Mouse (Mus musculus) midbrain, embryonic 11.5 days (tissue): ENCODE measurements at regions not wholly inside any gene's neighbourhood (a gene's known extent, or its start where the extent isn't known, plus 50 kb on each side); places are given as distances from the start of the nearest gene placed in this dataset.

ENCODE experiments used
- ATAC-seq: fragments of 200-750 bp; cut with Nextera tagmentation; 2 replicates; pipeline ENCODE4 v1.8.0; 2017; ENCODE audit warnings: moderate TSS enrichment, moderate library complexity; ENCODE audit not compliant: low FRiP score
- DNase-seq: peaks from one replicate; pipeline ENCODE4 v3.0.0; 2015; ENCODE audit warnings: low spot score; ENCODE audit errors: missing footprints
- H3K27ac ChIP-seq: fragments of 300-500 bp; sonication (generic); 2 replicates; pipeline ENCODE4 v1.5.1; 2014; ENCODE audit warnings: low read depth, low read length
- H3K27me3 ChIP-seq: fragments of 300-500 bp; sonication (generic); 2 replicates; pipeline ENCODE4 v1.6.1; 2014; ENCODE audit warnings: mild to moderate bottlenecking, low read length, moderate library complexity, mixed read lengths; ENCODE audit not compliant: control insufficient read depth, insufficient read depth
- H3K36me3 ChIP-seq: fragments of 300-500 bp; sonication (generic); 2 replicates; pipeline ENCODE4 v1.6.1; 2014; ENCODE audit warnings: mild to moderate bottlenecking, low read length, moderate library complexity, mixed read lengths; ENCODE audit not compliant: control insufficient read depth, insufficient read depth
- H3K4me1 ChIP-seq: fragments of 300-500 bp; sonication (generic); 2 replicates; pipeline ENCODE4 v1.6.1; 2014; ENCODE audit warnings: low read length; ENCODE audit not compliant: control insufficient read depth, insufficient read depth
- H3K4me2 ChIP-seq: fragments of 300-500 bp; sonication (generic); 2 replicates; pipeline ENCODE4 v1.6.1; 2014; ENCODE audit warnings: mild to moderate bottlenecking, moderate library complexity
- H3K4me3 ChIP-seq: fragments of 300-500 bp; sonication (generic); 2 replicates; pipeline ENCODE4 v1.5.1; 2014; ENCODE audit warnings: low read depth, low read length
- H3K9ac ChIP-seq: fragments of 300-500 bp; sonication (generic); 2 replicates; pipeline ENCODE4 v1.6.1; 2014; ENCODE audit warnings: low read length
- H3K9me3 ChIP-seq: fragments of 300-500 bp; sonication (generic); 2 replicates; pipeline ENCODE4 v1.6.1; 2016; ENCODE audit warnings: low read length; ENCODE audit not compliant: control insufficient read depth
- WGBS: fragments of 180-500 bp; shearing (Covaris S2); extraction: QIAGEN DNeasy Blood & Tissue Kit; methylation state at CpG from one replicate; pipeline ENCODE4 v1.1.7; 2014; 5-methylcytosine and 5-hydroxymethylcytosine counted together

DNA sequence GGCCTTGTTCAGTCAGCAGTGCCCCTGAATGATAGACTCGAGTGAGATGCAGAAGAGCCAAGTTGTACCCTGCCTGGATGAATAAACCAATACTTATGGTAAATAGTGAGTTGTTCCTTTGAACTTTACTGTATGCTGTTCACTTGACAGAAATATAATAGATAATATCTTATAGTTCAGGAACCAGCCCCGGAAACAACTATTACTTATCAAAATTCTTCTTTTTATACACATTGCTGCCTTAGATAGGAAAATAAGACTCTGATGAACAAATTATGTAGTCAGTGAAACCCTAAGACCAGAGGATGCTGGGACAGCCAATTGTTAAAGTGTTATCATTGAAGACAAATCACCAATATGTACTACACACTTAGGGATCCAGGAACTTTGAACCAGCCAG is 220.7 kb downstream of the Pik3r1 start:
- DNase-seq (no peak), ATAC-seq (no peak)
- Histone ChIP-seq H3K4me3 (no peak overlapping the region), H3K9ac (no peak overlapping the region), H3K27me3 (no peaks in the 10 kb centered on the region), H3K4me1 (no peaks in the 10 kb centered on the region), H3K9me3 (no peaks in the 10 kb centered on the region), H3K27ac (no peak overlapping the region), H3K4me2 (no peak overlapping the region), H3K36me3 (no peaks in the 10 kb centered on the region)
- 88% methylated on average over 2 of the region's 2 CpGs for WGBS

GRCm38 (mm10) chr13:101545344-101546181 is 222.5 kb downstream of the Pik3r1 start:
- ATAC-seq: no peak
- WGBS: 33% methylated on average over 6 of the region's 6 CpGs

GRCm38 (mm10) chr13:101540391-101541191 is 227.4 kb downstream of the Pik3r1 start:
- Histone ChIP-seq H3K27ac (no peak overlapping the region), H3K9ac (no peak overlapping the region), H3K4me1 (no peaks in the 10 kb centered on the region; the same call in 1 of the 2 replicates), H3K4me3 (no peak overlapping the region), H3K36me3 (no peaks in the 10 kb centered on the region), H3K4me2 (no peak overlapping the region), H3K9me3 (no peaks in the 10 kb centered on the region), H3K27me3 (no peaks in the 10 kb centered on the region)
- 54% methylated on average over 14 of the region's 14 CpGs for WGBS
- DNase-seq: no peak
- ATAC-seq: peak; percentile 27; the same call in 1 of the 2 replicates

More at GRCm38 (mm10) chr13:101545344-101546181, 222.5 kb downstream of the Pik3r1 start:
- Histone ChIP-seq H3K36me3 (no peaks in the 10 kb centered on the region), H3K4me2 (no peak overlapping the region), H3K9me3 (no peaks in the 10 kb centered on the region), H3K4me1 (no peaks in the 10 kb centered on the region; the same call in 1 of the 2 replicates), H3K27ac (no peak overlapping the region), H3K9ac (0 out of 2 replicates have a peak overlapping the region, but pooled peaks have one; percentile 30), H3K27me3 (no peaks in the 10 kb centered on the region), H3K4me3 (no peak overlapping the region)
- no peak for DNase-seq

- DNase-seq (no peak), ATAC-seq (no peak)
- peaks cover 10% of the 10 kb centered on the region for H3K4me1 ChIP-seq
- no peaks in the 10 kb centered on the region for H3K36me3 ChIP-seq
- H3K27me3 ChIP-seq: no peaks in the 10 kb centered on the region
- H3K4me2 ChIP-seq: no peak overlapping the region
- WGBS: 100% methylated on average over 1 of the region's 1 CpGs
- H3K27ac ChIP-seq: no peak overlapping the region
- no peaks in the 10 kb centered on the region for H3K9me3 ChIP-seq
- no peak overlapping the region for H3K9ac ChIP-seq
- no peak overlapping the region for H3K4me3 ChIP-seq
Measured at GRCm38 (mm10) chr13:101538110-101538509, 229.9 kb downstream of the Pik3r1 start.

GRCm38 (mm10) chr13:101536019-101536418 is 232.0 kb downstream of the Pik3r1 start:
- ATAC-seq: no peak
- WGBS: 88% methylated on average over 1 of the region's 1 CpGs

GRCm38 (mm10) chr13:101535331-101535866 is 232.6 kb downstream of the Pik3r1 start:
- DNase-seq (peak; percentile 86), ATAC-seq (no peak)
- H3K27me3 ChIP-seq: no peaks in the 10 kb centered on the region
- peaks cover 10% of the 10 kb centered on the region for H3K4me1 ChIP-seq
- 85% methylated on average over 3 of the region's 3 CpGs for WGBS
- no peaks in the 10 kb centered on the region for H3K9me3 ChIP-seq
- H3K36me3 ChIP-seq: no peaks in the 10 kb centered on the region
- no peak overlapping the region for H3K4me3 ChIP-seq
- H3K27ac ChIP-seq: no peak overlapping the region
- no peak overlapping the region for H3K9ac ChIP-seq
- H3K4me2 ChIP-seq: no peak overlapping the region

More at GRCm38 (mm10) chr13:101536019-101536418, 232.0 kb downstream of the Pik3r1 start:
- Histone ChIP-seq H3K27ac (no peak overlapping the region), H3K9me3 (no peaks in the 10 kb centered on the region), H3K36me3 (no peaks in the 10 kb centered on the region), H3K4me2 (no peak overlapping the region), H3K4me1 (peaks cover 10% of the 10 kb centered on the region), H3K4me3 (no peak overlapping the region), H3K9ac (no peak overlapping the region), H3K27me3 (no peaks in the 10 kb centered on the region)
- DNase-seq: no peak

DNA sequence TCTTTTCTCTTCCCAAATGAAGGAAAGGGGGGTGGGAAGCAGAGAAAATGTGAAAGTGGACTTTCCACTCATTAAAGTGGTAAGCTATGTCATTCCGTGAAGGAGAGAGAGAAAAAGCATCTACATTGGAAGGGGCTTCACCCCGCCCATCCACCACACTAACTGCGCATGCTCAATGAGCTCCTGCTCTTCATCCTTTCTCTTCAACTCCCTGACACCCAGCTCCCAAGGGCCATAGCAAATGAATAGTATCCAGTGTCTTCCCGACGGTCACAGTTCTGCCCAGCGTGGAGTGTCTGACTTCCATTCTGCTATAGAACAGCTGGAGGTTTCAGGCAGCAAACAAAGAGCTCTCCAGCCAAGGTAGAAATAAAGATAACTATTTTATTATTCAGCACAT is 233.5 kb downstream of the Pik3r1 start:
- H3K27ac ChIP-seq: no peak overlapping the region
- no peak overlapping the region for H3K4me3 ChIP-seq
- no peak overlapping the region for H3K4me2 ChIP-seq
- whole genome bisulfite sequencing: 38% methylated on average over 6 of the region's 6 CpGs
- no peaks in the 10 kb centered on the region for H3K9me3 ChIP-seq
- DNase-seq: no peak
- no peaks in the 10 kb centered on the region for H3K36me3 ChIP-seq
- no peak overlapping the region for H3K9ac ChIP-seq
- peak; percentile 52; the same call in 1 of the 2 replicates for ATAC-seq
- no peaks in the 10 kb centered on the region for H3K27me3 ChIP-seq
- peaks cover 10% of the 10 kb centered on the region for H3K4me1 ChIP-seq

GRCm38 (mm10) chr13:101532913-101533312 is 235.1 kb downstream of the Pik3r1 start:
- H3K27ac ChIP-seq: no peak overlapping the region
- WGBS: 83% methylated on average over 4 of the region's 4 CpGs
- DNase-seq (no peak), ATAC-seq (no peak)
- H3K4me3 ChIP-seq: no peak overlapping the region
- H3K27me3 ChIP-seq: no peaks in the 10 kb centered on the region
- H3K9me3 ChIP-seq: no peaks in the 10 kb centered on the region
- H3K4me2 ChIP-seq: no peak overlapping the region
- H3K4me1 ChIP-seq: peaks cover 10% of the 10 kb centered on the region
- H3K9ac ChIP-seq: no peak overlapping the region
- H3K36me3 ChIP-seq: no peaks in the 10 kb centered on the region

DNA sequence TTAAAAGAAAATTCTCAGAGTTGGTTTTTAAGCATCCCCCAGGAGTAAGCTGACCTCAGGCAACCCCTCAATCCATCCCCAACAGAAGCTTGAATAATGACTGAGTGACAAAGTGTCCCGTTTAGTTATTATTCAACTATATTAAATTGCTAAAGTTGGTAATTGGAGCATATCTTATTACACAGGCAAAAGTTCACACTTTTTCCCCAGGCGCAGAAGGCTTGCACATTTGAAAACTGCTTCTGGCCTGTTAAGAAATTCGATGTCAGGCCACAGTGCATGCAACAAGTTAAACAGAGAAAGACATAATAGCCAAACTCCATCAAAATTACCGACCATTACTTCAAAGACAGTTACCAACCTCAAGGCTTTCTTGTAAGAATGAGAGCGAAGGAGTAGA is 240.3 kb downstream of the Pik3r1 start:
- no peak overlapping the region for H3K9ac ChIP-seq
- 85% methylated on average over 5 of the region's 5 CpGs for WGBS
- no peaks in the 10 kb centered on the region for H3K9me3 ChIP-seq
- H3K4me1 ChIP-seq: no peaks in the 10 kb centered on the region
- no peak overlapping the region for H3K4me2 ChIP-seq
- H3K27me3 ChIP-seq: no peaks in the 10 kb centered on the region
- no peak for ATAC-seq
- no peak overlapping the region for H3K4me3 ChIP-seq
- no peak for DNase-seq
- H3K36me3 ChIP-seq: no peaks in the 10 kb centered on the region
- H3K27ac ChIP-seq: no peak overlapping the region
